Mouse (Mus musculus) heart, adult 2 months (tissue): ENCODE data around the gene Abcg2. TPM values are rescaled to one million over a fixed set of nuclear protein-coding genes. Genes with fewer than 3 reads are reported as not detected.
"Not testable (repeated sequence)": the region's sequence is repeated elsewhere in the genome, so short reads cannot be mapped to it uniquely, and the experiment has no call there.

Experiments
- DNase-seq, 2 experiments: peaks; one replicate each; pipeline ENCODE4 v3.0.0; 2021
- H3K27ac ChIP-seq: fragments of 200-600 bp; 2 replicates; pipeline ENCODE4 v1.8.1; 2022
- H3K27me3 ChIP-seq: fragments of 200-500 bp; 2 replicates; pipeline ENCODE4 v1.6.1; 2012; ENCODE audit warnings: mild to moderate bottlenecking, low read length, inconsistent platforms, mixed read lengths; ENCODE audit not compliant: control insufficient read depth, insufficient read depth
- H3K36me3 ChIP-seq: fragments of 200-500 bp; 2 replicates; pipeline ENCODE4 v1.6.1; 2012; ENCODE audit warnings: low read length, inconsistent platforms; ENCODE audit not compliant: control insufficient read depth, insufficient read depth
- H3K4me1 ChIP-seq: fragments of 200-500 bp; 2 replicates; pipeline ENCODE4 v1.6.1; 2011; ENCODE audit warnings: low read length; ENCODE audit not compliant: control insufficient read depth, insufficient read depth
- H3K4me3 ChIP-seq: fragments of 200-600 bp; 2 replicates; pipeline ENCODE4 v1.8.1; 2022
- H3K79me2 ChIP-seq: fragments of 200-500 bp; replicated peaks from 2 replicates; pipeline ENCODE4 v1.6.1; 2012; ENCODE audit warnings: mild to moderate bottlenecking, inconsistent platforms, low read length, moderate library complexity, mixed read lengths; ENCODE audit not compliant: control insufficient read depth, insufficient read depth
- H3K9ac ChIP-seq: fragments of 200-500 bp; 2 replicates; pipeline ENCODE4 v1.6.1; 2012; ENCODE audit warnings: low read depth, mild to moderate bottlenecking, control low read depth, inconsistent platforms, low read length, mixed read lengths
- CTCF ChIP-seq: fragments of 200-600 bp; IDR thresholded peaks from 2 replicates; pipeline ENCODE4 v1.8.1; 2022; ENCODE audit warnings: antibody characterized with exemption, mild to moderate bottlenecking, moderate library complexity
- EP300 ChIP-seq: fragments of 200-500 bp; IDR thresholded peaks from 2 replicates; pipeline ENCODE4 v1.6.1; 2011; ENCODE audit warnings: low read depth, low read length, control low read depth; ENCODE audit not compliant: insufficient read depth
- POLR2A ChIP-seq: fragments of 200-500 bp; IDR thresholded peaks from 2 replicates; pipeline ENCODE4 v1.6.1; 2011; ENCODE audit warnings: mild to moderate bottlenecking, low read depth, low read length, control low read depth; ENCODE audit not compliant: insufficient read depth
- WGBS: fragments of 180-500 bp; shearing (Covaris S2); methylation state at CpG from one replicate; pipeline ENCODE4 v1.1.7; 2018; 5-methylcytosine and 5-hydroxymethylcytosine counted together
- intact Hi-C: fragments of 180-260 bp; cut with DNase I; formaldehyde crosslinking; loops from one replicate; pipeline ENCODE4 v1.15.1; 2025
- long read RNA-seq: library from polyadenylated mRNA; stranded (forward); transcript quantifications from one replicate; pipeline ENCODE4 v2.0.0, GENCODE M21; 2021
- polyA plus RNA-seq: library from polyadenylated mRNA; depleted of rRNA; stranded (reverse); fragments of >200 nt; gene quantifications from 2 replicates; pipeline ENCODE4 v1.2.3, GENCODE M21; 2012; rRNA removed
- total RNA-seq, 2 experiments: library from RNA; stranded (reverse); gene quantifications; 2 replicates each; pipeline ENCODE4 v1.2.3; 2021

The Abcg2 gene
- 10 to 100 TPM; 27.4 to 30.7 TPM for total RNA-seq
- 12.8 and 19.4 TPM in 2 replicates for polyA plus RNA-seq
- long read RNA-seq, full-length matches to known transcripts, result 18 of 23 reads
- long read RNA-seq, partial matches to known transcripts, result 1 of 23 reads
- long read RNA-seq, other reads (novel, unspliced or antisense), result 4 of 23 reads

DNA sequence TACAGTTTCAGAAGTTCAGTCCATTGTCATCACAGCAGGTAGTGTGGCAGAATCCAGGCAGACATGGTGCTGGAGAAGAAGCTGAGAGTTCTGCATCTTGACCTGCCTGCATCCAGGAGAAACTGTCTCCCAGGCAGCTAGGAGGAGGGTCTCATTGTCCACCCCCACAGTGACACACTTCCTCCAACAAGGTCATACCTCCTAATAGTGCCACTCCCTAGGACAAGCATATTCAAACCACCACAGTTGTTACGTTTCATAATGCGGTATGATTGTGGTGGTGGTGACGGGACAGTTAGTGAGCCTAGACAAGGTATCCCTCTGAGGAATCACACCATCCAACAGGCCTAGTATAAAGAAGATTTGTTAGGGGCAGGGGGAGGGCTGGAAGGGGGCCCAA, at the start of gene Abcg2:
Abcg2 (plus strand) TSS at position 301 of the 400 bp plus-strand sequence.
- H3K79me2 ChIP-seq, H3K27me3 ChIP-seq, H3K9ac ChIP-seq, intact Hi-C loops, H3K36me3 ChIP-seq, H3K27ac ChIP-seq, H3K4me3 ChIP-seq, H3K4me1 ChIP-seq, DNase-seq: not testable (repeated sequence)
- WGBS, result 96% methylated on average over 3 of the region's 3 CpGs

DNA sequence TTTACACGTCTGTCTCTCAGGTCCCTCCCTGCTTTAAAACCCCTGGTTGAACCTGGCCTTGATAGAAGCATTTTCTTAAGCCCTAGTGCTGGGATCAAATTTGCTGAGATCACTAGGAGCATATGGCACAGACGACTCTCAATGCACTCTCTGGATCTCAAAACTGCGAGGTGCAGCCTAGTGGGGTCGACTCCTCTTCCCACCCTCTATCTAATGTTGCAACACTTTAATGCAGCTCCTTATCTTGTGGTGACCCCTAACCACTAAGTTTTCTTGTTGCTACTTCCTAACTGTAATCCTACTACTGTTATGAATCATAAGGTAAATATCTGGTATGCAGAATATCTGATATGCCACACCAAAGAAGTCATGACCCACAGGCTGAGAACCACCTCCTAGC, 44.1 kb upstream of the Abcg2 start:
- H3K27me3 ChIP-seq, H3K27ac ChIP-seq, H3K79me2 ChIP-seq, H3K36me3 ChIP-seq, H3K4me1 ChIP-seq, H3K9ac ChIP-seq, intact Hi-C loops, H3K4me3 ChIP-seq, DNase-seq: not testable (repeated sequence)
- WGBS, result 52% methylated on average over 4 of the region's 4 CpGs

DNA sequence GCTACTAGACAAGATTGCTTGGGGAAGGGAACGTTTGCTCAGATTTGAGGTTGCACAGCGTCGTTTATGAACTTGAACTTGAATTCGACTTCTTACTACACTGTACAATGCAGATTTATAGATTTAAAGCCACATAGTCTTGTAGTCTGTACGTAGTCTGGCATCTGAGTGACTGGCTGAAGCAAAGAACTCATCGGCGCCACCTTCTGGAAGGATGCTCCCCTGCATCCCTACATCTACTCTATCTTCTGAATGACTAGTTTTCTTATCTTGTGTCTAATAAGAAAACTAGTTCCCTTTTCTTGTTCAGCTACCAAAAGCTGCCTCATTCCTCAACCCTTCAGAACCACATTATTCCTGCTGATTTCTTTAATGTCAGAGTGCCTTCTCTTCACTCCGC, 41.5 kb upstream of the Abcg2 start:
- TF ChIP-seq CTCF, result peak; percentile 67
- H3K27ac ChIP-seq, H3K36me3 ChIP-seq, H3K9ac ChIP-seq, H3K79me2 ChIP-seq, H3K27me3 ChIP-seq, H3K4me1 ChIP-seq, H3K4me3 ChIP-seq: not testable (repeated sequence)
- intact Hi-C loops, result loop anchor here (1.0 kb wide), 1 partner anchor 229 kb away; no protein-coding TSS in a partner anchor
- DNase-seq, result peak in 1 of 2 experiments; percentile 44
- 68% methylated on average over 8 of the region's 8 CpGs for WGBS

DNA sequence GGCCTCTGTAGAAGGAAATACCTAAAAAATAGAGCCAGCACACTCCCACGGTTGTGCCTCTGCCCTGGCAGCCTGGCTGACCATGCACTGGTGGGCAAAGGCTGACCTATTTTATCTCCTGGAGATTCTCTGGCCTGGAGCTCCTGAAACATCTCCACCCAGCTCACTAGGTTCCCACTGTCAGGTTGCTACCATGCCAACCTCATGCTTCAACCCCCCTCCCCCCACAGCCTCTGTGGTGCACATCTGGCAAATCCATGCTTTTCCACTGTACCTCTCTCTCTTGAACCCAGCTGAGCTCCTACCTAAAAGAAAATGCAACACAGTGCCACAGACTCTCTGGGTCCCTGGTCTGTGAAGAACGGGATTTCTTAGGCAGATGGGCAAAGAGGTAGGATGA, 39.4 kb upstream of the Abcg2 start:
- H3K9ac ChIP-seq, H3K4me3 ChIP-seq, H3K79me2 ChIP-seq, H3K27me3 ChIP-seq, H3K27ac ChIP-seq, H3K36me3 ChIP-seq, intact Hi-C loops, DNase-seq, H3K4me1 ChIP-seq: not testable (repeated sequence)
- 23% methylated on average over 2 of the region's 2 CpGs for WGBS

DNA sequence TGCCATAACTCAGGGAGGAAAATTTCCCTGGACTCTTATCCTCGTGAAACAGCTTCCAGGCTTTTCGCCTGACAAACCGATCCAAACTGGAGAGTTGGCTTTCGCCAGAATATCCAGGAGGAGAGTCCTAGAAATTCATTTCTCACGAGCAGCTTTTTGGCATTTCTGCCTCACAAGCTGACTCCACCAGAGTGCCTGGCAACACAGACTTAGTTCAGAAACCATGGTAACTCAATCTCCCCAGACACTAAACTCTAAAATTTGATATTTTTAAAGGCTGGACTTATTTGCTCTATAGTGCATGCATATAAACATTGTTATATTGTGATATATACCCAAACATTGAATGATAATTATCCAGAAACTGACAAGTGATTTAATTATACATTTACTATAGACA, 38.3 kb upstream of the Abcg2 start:
- H3K9ac ChIP-seq, DNase-seq, H3K27ac ChIP-seq, intact Hi-C loops, H3K4me1 ChIP-seq, H3K27me3 ChIP-seq, H3K36me3 ChIP-seq, H3K79me2 ChIP-seq, H3K4me3 ChIP-seq: not testable (repeated sequence)
- 52% methylated on average over 5 of the region's 5 CpGs for WGBS

DNA sequence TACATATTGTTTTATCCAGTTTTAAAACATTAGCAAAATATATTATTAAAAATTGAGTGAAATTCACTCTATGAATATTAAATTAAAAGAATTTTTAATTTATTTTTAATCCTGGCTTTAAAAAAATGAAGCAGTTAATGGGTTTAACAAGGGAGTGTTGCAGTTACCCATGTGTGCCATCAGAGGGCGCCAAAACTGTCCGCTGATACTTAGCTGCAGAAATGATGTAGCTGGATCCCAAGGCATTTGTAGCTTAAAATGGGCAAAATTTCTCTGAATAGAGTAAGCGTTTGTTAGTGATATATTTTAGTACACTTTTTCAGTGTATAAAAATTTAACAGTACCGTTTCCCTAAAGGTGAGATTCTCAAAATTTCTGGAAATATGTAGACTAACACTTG, 37.5 kb upstream of the Abcg2 start:
- peak; percentile 29 to 65 for DNase-seq
- Histone ChIP-seq H3K27ac (no peak overlapping the region), H3K27me3 (no peaks in the 10 kb centered on the region), H3K36me3 (no peaks in the 10 kb centered on the region), H3K9ac (no peak overlapping the region), H3K4me1 (no peaks in the 10 kb centered on the region), H3K79me2 (no peaks in the 10 kb centered on the region), H3K4me3 (no peak overlapping the region)
- TF ChIP-seq POLR2A, result no peak
- TF ChIP-seq EP300, result 0 out of 2 replicates have a peak, but pooled peaks have one; percentile 34
- intact Hi-C loops, result loop anchor here (1.0 kb wide), 1 partner anchor 223 kb away; no protein-coding TSS in a partner anchor
- WGBS, result 6% methylated on average over 4 of the region's 4 CpGs

DNA sequence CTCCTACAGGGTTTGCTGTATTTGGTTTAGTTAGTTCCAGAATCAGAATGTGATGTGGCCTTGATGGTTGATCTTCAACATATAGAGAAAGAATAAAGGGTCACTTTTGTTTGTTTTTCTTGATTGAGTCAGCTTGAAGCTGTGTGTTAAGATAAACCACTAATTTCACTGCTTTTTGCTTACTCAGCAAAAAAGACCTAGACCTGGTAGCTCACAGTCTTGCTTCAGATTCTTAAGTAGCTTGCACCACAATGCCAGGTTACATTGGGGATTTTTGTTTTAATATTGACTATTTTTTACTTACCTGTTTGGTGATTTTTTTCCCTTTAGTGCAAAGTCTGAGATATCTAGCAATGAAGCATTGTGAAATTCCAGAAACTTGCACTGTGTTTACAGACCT, 30.5 kb upstream of the Abcg2 start:
- H3K27me3 ChIP-seq, intact Hi-C loops, H3K79me2 ChIP-seq, H3K27ac ChIP-seq, H3K4me3 ChIP-seq, H3K36me3 ChIP-seq, H3K4me1 ChIP-seq, H3K9ac ChIP-seq, DNase-seq: not testable (repeated sequence)

DNA sequence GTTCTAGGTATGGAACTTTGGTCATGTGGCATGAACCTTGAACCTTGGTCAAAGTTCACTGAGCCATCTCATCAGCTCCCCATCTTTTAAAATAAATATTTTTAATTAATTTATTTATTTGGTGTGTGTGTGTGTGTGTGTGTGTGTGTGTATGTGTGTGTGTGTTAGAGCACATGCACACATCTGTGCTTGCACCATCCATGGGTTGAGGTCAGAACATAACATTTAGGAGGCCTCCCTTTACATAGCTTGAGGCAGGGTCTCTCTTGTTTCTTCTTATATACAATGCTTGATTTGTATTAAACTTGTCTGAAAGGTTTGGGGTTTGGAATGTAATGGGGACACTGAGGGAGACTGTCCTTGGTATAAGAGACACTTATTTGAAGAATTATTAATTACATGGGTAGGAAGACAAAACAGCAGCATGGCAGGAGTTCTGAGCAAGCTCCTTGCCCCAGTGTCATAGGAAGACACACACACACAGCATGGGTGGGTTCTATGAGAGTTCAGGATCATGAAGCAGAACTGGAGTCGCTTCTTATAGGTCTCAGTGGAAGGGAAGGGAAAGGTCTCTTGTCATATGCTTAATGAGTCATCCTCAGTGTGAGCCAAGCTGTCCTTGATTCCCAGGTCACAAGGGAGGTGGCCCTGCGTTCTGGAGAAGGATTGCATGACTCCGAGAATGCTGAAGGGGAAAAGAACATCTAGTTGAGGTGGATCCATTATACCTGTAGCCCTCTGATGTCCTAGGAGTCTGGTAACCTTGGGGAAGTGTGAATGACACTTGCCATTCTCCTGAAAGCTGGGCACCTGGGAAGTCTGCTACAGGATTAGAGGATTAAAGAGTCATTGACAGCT, 9.9 kb downstream of the Abcg2 start:
- not testable (repeated sequence) for H3K79me2 ChIP-seq, H3K27ac ChIP-seq, H3K27me3 ChIP-seq, H3K4me1 ChIP-seq, H3K36me3 ChIP-seq, H3K9ac ChIP-seq, DNase-seq, H3K4me3 ChIP-seq
- intact Hi-C loops, result loop anchor here (10.0 kb wide), 1 partner anchor 241 kb away; the partner anchor contains the start of gene Herc3
- WGBS, result 26% methylated on average over 3 of the region's 3 CpGs

DNA sequence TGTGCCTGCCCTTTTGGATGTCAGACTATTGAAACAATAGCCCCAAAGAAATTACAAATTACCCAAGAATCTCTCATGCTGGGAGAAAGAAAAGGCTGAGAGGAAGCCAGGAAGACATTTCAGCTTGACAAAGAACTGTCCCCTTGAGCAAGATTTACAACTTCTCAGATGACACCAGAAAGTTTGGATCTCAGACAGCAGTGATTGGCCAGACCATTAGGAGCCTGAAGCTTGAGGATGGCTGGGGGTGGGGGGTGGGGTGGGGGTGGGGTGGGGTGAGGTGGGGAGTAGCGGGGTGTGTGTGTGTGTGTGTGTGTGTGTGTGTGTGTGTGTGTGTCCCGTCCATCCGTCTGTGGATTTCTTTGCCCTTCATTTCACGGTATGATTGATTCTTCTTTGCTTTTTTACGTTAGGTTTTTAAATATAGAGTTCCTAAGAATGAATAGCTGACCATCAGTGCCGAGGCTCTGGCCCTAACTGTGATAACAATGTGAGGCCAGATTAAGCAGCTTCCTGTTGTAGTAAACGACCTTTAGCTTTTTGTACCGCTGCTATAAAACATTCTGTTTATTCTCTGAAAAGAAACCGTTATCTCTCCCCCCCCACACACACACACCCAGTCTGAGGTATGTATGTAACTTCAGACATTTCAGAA, 11.4 kb downstream of the Abcg2 start:
- intact Hi-C loops, result loop anchor here (10.0 kb wide), 1 partner anchor 239 kb away; the partner anchor contains the start of gene Herc3
- 4% methylated on average over 9 of the region's 9 CpGs for WGBS
- not testable (repeated sequence) for H3K79me2 ChIP-seq, DNase-seq, H3K36me3 ChIP-seq, H3K27me3 ChIP-seq, H3K4me1 ChIP-seq
- peak overlapping the region; percentile 64 for H3K4me3 ChIP-seq
- H3K27ac ChIP-seq, result peak overlapping the region; percentile 89
- H3K9ac ChIP-seq, result peak overlapping the region; percentile 54
